In genomic region chr12:103532649-103533395, GRCm38 (mm10) we compare ENCODE assay signal across 7 mouse cellular contexts. TPM values are rescaled to one million over a fixed set of nuclear protein-coding genes. Genes with fewer than 3 reads are reported as not detected.
DNase-seq lines count a peak whose midpoint lies in the region; ATAC-seq and TF ChIP-seq lines count a peak whose summit lies in the region.

No protein-coding gene starts in this region.

- peak overlapping the region; percentile 21 for H3K9ac ChIP-seq in heart, adult 2 months (ENCODE audit: low read depth, low read length)
- peak overlapping the region; percentile 72 for H3K9ac ChIP-seq in kidney, embryonic 15.5 days

- TF ChIP-seq CTCF in G1E (IDR thresholded peaks at IDR 0.05; ENCODE audit: low read depth, low read length) = no peak
- no peak for TF ChIP-seq CTCF in heart, adult 2 months (IDR thresholded peaks at IDR 0.05)

- no peak for TF ChIP-seq EP300 in heart, adult 2 months (IDR thresholded peaks at IDR 0.05; ENCODE audit: insufficient read depth, low read depth, low read length)

- 1% methylated on average over 42 of the region's 44 CpGs for WGBS in heart, adult 2 months
- 1% methylated on average over 44 of the region's 44 CpGs for WGBS in kidney, embryonic 15.5 days

- no peaks in the 10 kb centered on the region for H3K36me3 ChIP-seq in G1E (replicated peaks)
- H3K36me3 ChIP-seq in heart, adult 2 months (ENCODE audit: control insufficient read depth, insufficient read depth, low read length) = no peaks in the 10 kb centered on the region
- H3K36me3 ChIP-seq in kidney, embryonic 15.5 days = no peaks in the 10 kb centered on the region

- intact Hi-C loops in heart, adult 2 months (cut with DNase I) = loop anchor here (5.0 kb wide), 2 partner anchors 41 to 101 kb away; partner anchors contain the start of gene Ifi27

- peak overlapping the region; percentile 7; the same call in 1 of the 2 replicates for H3K4me3 ChIP-seq in G1E (ENCODE audit: low read depth, low read length)
- peak overlapping the region; percentile 64 for H3K4me3 ChIP-seq in heart, adult 2 months
- H3K4me3 ChIP-seq in kidney, embryonic 15.5 days (replicated peaks) = peak overlapping the region; percentile 72

- H3K4me1 ChIP-seq in G1E (ENCODE audit: insufficient read depth, low read depth, low read length) = no peaks in the 10 kb centered on the region
- no peaks in the 10 kb centered on the region for H3K4me1 ChIP-seq in heart, adult 2 months (ENCODE audit: control insufficient read depth, insufficient read depth, low read length)
- peaks cover 14% of the 10 kb centered on the region for H3K4me1 ChIP-seq in kidney, embryonic 15.5 days

- TF ChIP-seq POLR2A in heart, adult 2 months (IDR thresholded peaks at IDR 0.05; ENCODE audit: insufficient read depth, low read depth, low read length) = no peak

- H3K27me3 ChIP-seq in G1E (ENCODE audit: insufficient read depth, low read length) = no peaks in the 10 kb centered on the region
- no peaks in the 10 kb centered on the region for H3K27me3 ChIP-seq in heart, adult 2 months (ENCODE audit: control insufficient read depth, insufficient read depth, low read length)
- peaks cover 13% of the 10 kb centered on the region; the same call in 1 of the 2 replicates for H3K27me3 ChIP-seq in kidney, embryonic 15.5 days

- peak overlapping the region; percentile 99 for H3K4me2 ChIP-seq in kidney, embryonic 15.5 days

- peaks cover 20% of the 10 kb centered on the region for H3K9me3 ChIP-seq in G1E (replicated peaks)
- no peaks in the 10 kb centered on the region for H3K9me3 ChIP-seq in kidney, embryonic 15.5 days (replicated peaks)

- H3K79me2 ChIP-seq in heart, adult 2 months (replicated peaks; ENCODE audit: control insufficient read depth, insufficient read depth, low read length) = no peaks in the 10 kb centered on the region

- peak overlapping the region; percentile 5; the same call in 1 of the 2 replicates for H3K27ac ChIP-seq in heart, adult 2 months
- H3K27ac ChIP-seq in kidney, embryonic 15.5 days = no peak overlapping the region

- ATAC-seq in CD4-positive, CD25-positive, alpha-beta regulatory T cell, adult 4 months = peak; percentile 17
- ATAC-seq in G1E (ENCODE audit: extremely low read depth, insufficient number of reproducible peaks, low FRiP score, poor library complexity, severe bottlenecking) = no peak
- ATAC-seq in kidney, embryonic 15.5 days (replicated peaks; ENCODE audit: low FRiP score) = peak; percentile 68

- DNase-seq in G1E (ENCODE audit: low spot score) = no peak
- DNase-seq in embryo, embryonic 10.5 days (ENCODE audit: low spot score) = peak; percentile 47
- DNase-seq in heart, adult 2 months = peak in 1 of 2 experiments; percentile 6
- DNase-seq in lung, postnatal 4 days = peak; percentile 19 to 45
- peak; percentile 64 for DNase-seq in testis, postnatal 10 days (ENCODE audit: low spot score)

RNA-seq across cellular contexts. Expression of gene Ppp4r4, which starts 0.7 kb away (rescaled TPM):
- under 1 TPM in 1 of 2 experiments, not detected in 1; 0.36 TPM for polyA plus RNA-seq in CD4-positive, CD25-positive, alpha-beta regulatory T cell, adult 4 months (2017; shearing (Covaris generic))
- total RNA-seq in G1E (2014; fragmentation: Nextera tagmentation) (not detected in 2 replicates), G1E (2017) (0.05 TPM in 1 of 2 replicates, not detected in the other)
- not detected in 2 replicates for polyA plus RNA-seq in G1E (2012)
- total RNA-seq in heart, adult 2 months (2021) = under 1 TPM; 0.16 to 0.37 TPM
- 0.06 and 0.29 TPM in 2 replicates for polyA plus RNA-seq in heart, adult 2 months (2012; rRNA removed)
- 1.0 and 1.7 TPM in 2 replicates for polyA plus RNA-seq in kidney, embryonic 15.5 days (2015; fragmentation: Nextera tagmentation; extraction: Ambion mirVana)

Comparison
In these comparisons a context has a peak if more than half of its experiments do, and no peak if none do; other contexts are left out.
1. H3K4me3 ChIP-seq: peak in every context shown above with its lines; median percentile 72 in kidney, embryonic 15.5 days; 64 in heart, adult 2 months; 7 in G1E.